Mouse (Mus musculus): ENCODE data around the gene Smco3. TPM values are rescaled to one million over a fixed set of nuclear protein-coding genes. Genes with fewer than 3 reads are reported as not detected.

The Smco3 gene
- polyA plus RNA-seq, 1 experiment from 2014 or later = not detected

GRCm38 (mm10) chr6:136827116-136827515 lies 8.1 kb downstream of the Smco3 start:
- WGBS (ENCODE audit: insufficient replicate concordance) = 4% methylated on average over 7 of the region's 7 CpGs
- ATAC-seq (no peak), DNase-seq (no peak)
- Histone ChIP-seq H3K4me2 (ENCODE audit: low read depth, low read length) (peak overlapping the region; percentile 89), H3K4me1 (ENCODE audit: insufficient read depth) (peaks cover 16% of the 10 kb centered on the region), H3K27ac (ENCODE audit: low read depth) (peak overlapping the region; percentile 90), H3K36me3 (replicated peaks; ENCODE audit: insufficient read depth, low read length) (peaks cover 29% of the 10 kb centered on the region), H3K9ac (replicated peaks) (peak overlapping the region; percentile 98), H3K9me3 (ENCODE audit: low read length) (no peaks in the 10 kb centered on the region), H3K27me3 (ENCODE audit: insufficient read depth, low read length) (no peaks in the 10 kb centered on the region), H3K4me3 (ENCODE audit: low read depth, low read length) (peak overlapping the region; percentile 93)
- TF ChIP-seq EP300 (IDR thresholded peaks at IDR 0.05; ENCODE audit: low read depth) = no peak
- TF ChIP-seq CTCF (IDR thresholded peaks at IDR 0.05; ENCODE audit: low read depth) = no peak

GRCm38 (mm10) chr6:136824987-136825386 lies 10.3 kb downstream of the Smco3 start:
- no peak for ATAC-seq
- no peak for DNase-seq
- no peak overlapping the region for H3K9ac ChIP-seq (replicated peaks)
- TF ChIP-seq CTCF (IDR thresholded peaks at IDR 0.05; ENCODE audit: low read depth) = no peak
- no peak for TF ChIP-seq EP300 (IDR thresholded peaks at IDR 0.05; ENCODE audit: low read depth)
- 95% methylated on average over 8 of the region's 8 CpGs for WGBS (ENCODE audit: insufficient replicate concordance)
- peaks cover 16% of the 10 kb centered on the region for H3K4me1 ChIP-seq (ENCODE audit: insufficient read depth)
- no peaks in the 10 kb centered on the region for H3K27me3 ChIP-seq (ENCODE audit: insufficient read depth, low read length)
- H3K36me3 ChIP-seq (replicated peaks; ENCODE audit: insufficient read depth, low read length) = peaks cover 51% of the 10 kb centered on the region
- no peaks in the 10 kb centered on the region for H3K9me3 ChIP-seq (ENCODE audit: low read length)
- H3K4me2 ChIP-seq (ENCODE audit: low read depth, low read length) = no peak overlapping the region
- H3K27ac ChIP-seq (ENCODE audit: low read depth) = no peak overlapping the region
- no peak overlapping the region for H3K4me3 ChIP-seq (ENCODE audit: low read depth, low read length)

- no peak overlapping the region for H3K4me2 ChIP-seq (ENCODE audit: low read depth, low read length)
- H3K27ac ChIP-seq (ENCODE audit: low read depth) = no peak overlapping the region
- DNase-seq (no peak), ATAC-seq (no peak)
- H3K9ac ChIP-seq (replicated peaks) = no peak overlapping the region
- H3K4me1 ChIP-seq (ENCODE audit: insufficient read depth) = no peaks in the 10 kb centered on the region
- H3K9me3 ChIP-seq (ENCODE audit: low read length) = no peaks in the 10 kb centered on the region
- no peak overlapping the region for H3K4me3 ChIP-seq (ENCODE audit: low read depth, low read length)
- no peak for TF ChIP-seq CTCF (IDR thresholded peaks at IDR 0.05; ENCODE audit: low read depth)
- TF ChIP-seq EP300 (IDR thresholded peaks at IDR 0.05; ENCODE audit: low read depth) = no peak
- 94% methylated on average over 18 of the region's 18 CpGs for WGBS (ENCODE audit: insufficient replicate concordance)
- H3K27me3 ChIP-seq (ENCODE audit: insufficient read depth, low read length) = no peaks in the 10 kb centered on the region
- H3K36me3 ChIP-seq (replicated peaks; ENCODE audit: insufficient read depth, low read length) = peaks cover 88% of the 10 kb centered on the region
These were observed 14.2 kb downstream of the Smco3 start for GRCm38 (mm10) chr6:136821086-136821485.

DNA sequence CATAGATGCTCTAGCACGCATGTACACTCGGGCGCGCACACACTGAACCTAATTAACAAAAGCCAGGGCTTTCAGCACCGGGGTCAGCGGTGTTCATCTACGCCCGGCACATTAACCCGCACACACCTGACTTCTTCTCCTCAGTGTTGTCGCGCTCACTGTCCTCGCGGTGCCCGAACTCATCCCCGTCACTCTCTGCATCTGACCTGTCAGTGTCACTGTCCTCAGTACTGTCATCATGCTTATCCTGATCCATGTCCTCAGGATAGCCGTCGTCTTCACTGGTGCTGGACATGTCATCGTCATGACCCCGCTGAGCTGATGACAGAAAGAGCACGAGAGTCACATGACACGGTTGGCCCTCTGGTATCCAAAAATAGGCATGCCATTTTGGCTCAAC lies 14.9 kb downstream of the Smco3 start:
- TF ChIP-seq EP300 (IDR thresholded peaks at IDR 0.05; ENCODE audit: low read depth) = no peak
- no peak for TF ChIP-seq CTCF (IDR thresholded peaks at IDR 0.05; ENCODE audit: low read depth)
- Histone ChIP-seq H3K9ac (replicated peaks) (no peak overlapping the region), H3K27me3 (ENCODE audit: insufficient read depth, low read length) (no peaks in the 10 kb centered on the region), H3K36me3 (replicated peaks; ENCODE audit: insufficient read depth, low read length) (peaks cover 91% of the 10 kb centered on the region), H3K9me3 (ENCODE audit: low read length) (no peaks in the 10 kb centered on the region), H3K4me1 (ENCODE audit: insufficient read depth) (no peaks in the 10 kb centered on the region), H3K4me2 (ENCODE audit: low read depth, low read length) (no peak overlapping the region), H3K4me3 (ENCODE audit: low read depth, low read length) (no peak overlapping the region), H3K27ac (ENCODE audit: low read depth) (no peak overlapping the region)
- 93% methylated on average over 21 of the region's 21 CpGs for WGBS (ENCODE audit: insufficient replicate concordance)
- DNase-seq (no peak), ATAC-seq (no peak)

DNA sequence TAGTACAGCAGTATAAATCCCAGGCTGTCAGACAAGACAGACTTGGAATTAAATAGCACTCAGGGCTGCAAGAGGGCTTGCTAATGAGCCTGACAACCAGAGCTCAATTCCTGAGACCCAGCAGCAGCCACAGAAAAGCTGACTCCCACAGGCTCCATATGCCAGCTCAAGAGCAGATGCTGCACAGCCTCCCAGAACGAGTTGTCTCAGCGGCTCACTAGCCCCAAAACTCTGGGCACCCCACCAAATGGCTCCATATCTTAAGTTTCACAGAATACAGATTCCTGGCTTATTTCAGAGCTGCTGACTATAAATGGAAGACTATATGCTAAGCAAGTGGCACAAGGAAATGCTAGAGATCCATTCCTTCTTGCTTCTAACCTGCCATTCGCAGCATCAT lies 17.7 kb downstream of the Smco3 start:
- Histone ChIP-seq H3K4me2 (ENCODE audit: low read depth, low read length) (no peak overlapping the region), H3K9me3 (ENCODE audit: low read length) (no peaks in the 10 kb centered on the region), H3K27me3 (ENCODE audit: insufficient read depth, low read length) (no peaks in the 10 kb centered on the region), H3K4me3 (ENCODE audit: low read depth, low read length) (no peak overlapping the region), H3K27ac (ENCODE audit: low read depth) (no peak overlapping the region), H3K4me1 (ENCODE audit: insufficient read depth) (no peaks in the 10 kb centered on the region), H3K36me3 (replicated peaks; ENCODE audit: insufficient read depth, low read length) (peaks cover 91% of the 10 kb centered on the region), H3K9ac (replicated peaks) (no peak overlapping the region)
- DNase-seq (no peak), ATAC-seq (no peak)
- TF ChIP-seq EP300 (IDR thresholded peaks at IDR 0.05; ENCODE audit: low read depth) (no peak), CTCF (IDR thresholded peaks at IDR 0.05; ENCODE audit: low read depth) (no peak)
- 90% methylated on average over 3 of the region's 3 CpGs for WGBS (ENCODE audit: insufficient replicate concordance)

GRCm38 (mm10) chr6:136816826-136817225 lies 18.4 kb downstream of the Smco3 start:
- no peak overlapping the region for H3K4me2 ChIP-seq (ENCODE audit: low read depth, low read length)
- no peak for TF ChIP-seq EP300 (IDR thresholded peaks at IDR 0.05; ENCODE audit: low read depth)
- no peak for TF ChIP-seq CTCF (IDR thresholded peaks at IDR 0.05; ENCODE audit: low read depth)
- DNase-seq (no peak), ATAC-seq (no peak)
- H3K4me1 ChIP-seq (ENCODE audit: insufficient read depth) = no peaks in the 10 kb centered on the region
- no peaks in the 10 kb centered on the region for H3K27me3 ChIP-seq (ENCODE audit: insufficient read depth, low read length)
- H3K9ac ChIP-seq (replicated peaks) = no peak overlapping the region
- WGBS (ENCODE audit: insufficient replicate concordance) = 88% methylated on average over 21 of the region's 21 CpGs
- H3K27ac ChIP-seq (ENCODE audit: low read depth) = no peak overlapping the region
- peaks cover 88% of the 10 kb centered on the region for H3K36me3 ChIP-seq (replicated peaks; ENCODE audit: insufficient read depth, low read length)
- no peak overlapping the region for H3K4me3 ChIP-seq (ENCODE audit: low read depth, low read length)
- H3K9me3 ChIP-seq (ENCODE audit: low read length) = no peaks in the 10 kb centered on the region

- no peak for DNase-seq
- Histone ChIP-seq H3K4me2 (ENCODE audit: low read depth, low read length) (no peak overlapping the region), H3K4me3 (ENCODE audit: low read depth, low read length) (no peak overlapping the region), H3K4me1 (ENCODE audit: insufficient read depth) (peaks cover under 1% of the 10 kb centered on the region; the same call in 1 of the 2 replicates), H3K9ac (replicated peaks) (no peak overlapping the region), H3K27me3 (ENCODE audit: insufficient read depth, low read length) (no peaks in the 10 kb centered on the region), H3K36me3 (replicated peaks; ENCODE audit: insufficient read depth, low read length) (peaks cover 78% of the 10 kb centered on the region), H3K9me3 (ENCODE audit: low read length) (no peaks in the 10 kb centered on the region), H3K27ac (ENCODE audit: low read depth) (no peak overlapping the region)
- no peak for ATAC-seq
- 87% methylated on average over 7 of the region's 7 CpGs for WGBS (ENCODE audit: insufficient replicate concordance)
- TF ChIP-seq EP300 (IDR thresholded peaks at IDR 0.05; ENCODE audit: low read depth) = no peak
These were observed 19.9 kb downstream of the Smco3 start for GRCm38 (mm10) chr6:136815381-136815780.

Measured in liver, postnatal 0 days (tissue).